Mouse (Mus musculus) E14TG2a.4 (cell line): ENCODE measurements around the gene Rab4b.

Source experiments
- CTCF ChIP-seq: conservative IDR thresholded peaks from 2 replicates; pipeline ENCODE4 v1.5.1; 2014; ENCODE audit warnings: low read length
- NANOG ChIP-seq: IDR thresholded peaks from 2 replicates; pipeline ENCODE4 v1.6.1; 2014; ENCODE audit warnings: borderline replicate concordance, low read length, mixed read lengths
- POU5F1 ChIP-seq: IDR thresholded peaks from 2 replicates; pipeline ENCODE4 v1.6.1; 2014; ENCODE audit warnings: low read length, borderline replicate concordance

DNA sequence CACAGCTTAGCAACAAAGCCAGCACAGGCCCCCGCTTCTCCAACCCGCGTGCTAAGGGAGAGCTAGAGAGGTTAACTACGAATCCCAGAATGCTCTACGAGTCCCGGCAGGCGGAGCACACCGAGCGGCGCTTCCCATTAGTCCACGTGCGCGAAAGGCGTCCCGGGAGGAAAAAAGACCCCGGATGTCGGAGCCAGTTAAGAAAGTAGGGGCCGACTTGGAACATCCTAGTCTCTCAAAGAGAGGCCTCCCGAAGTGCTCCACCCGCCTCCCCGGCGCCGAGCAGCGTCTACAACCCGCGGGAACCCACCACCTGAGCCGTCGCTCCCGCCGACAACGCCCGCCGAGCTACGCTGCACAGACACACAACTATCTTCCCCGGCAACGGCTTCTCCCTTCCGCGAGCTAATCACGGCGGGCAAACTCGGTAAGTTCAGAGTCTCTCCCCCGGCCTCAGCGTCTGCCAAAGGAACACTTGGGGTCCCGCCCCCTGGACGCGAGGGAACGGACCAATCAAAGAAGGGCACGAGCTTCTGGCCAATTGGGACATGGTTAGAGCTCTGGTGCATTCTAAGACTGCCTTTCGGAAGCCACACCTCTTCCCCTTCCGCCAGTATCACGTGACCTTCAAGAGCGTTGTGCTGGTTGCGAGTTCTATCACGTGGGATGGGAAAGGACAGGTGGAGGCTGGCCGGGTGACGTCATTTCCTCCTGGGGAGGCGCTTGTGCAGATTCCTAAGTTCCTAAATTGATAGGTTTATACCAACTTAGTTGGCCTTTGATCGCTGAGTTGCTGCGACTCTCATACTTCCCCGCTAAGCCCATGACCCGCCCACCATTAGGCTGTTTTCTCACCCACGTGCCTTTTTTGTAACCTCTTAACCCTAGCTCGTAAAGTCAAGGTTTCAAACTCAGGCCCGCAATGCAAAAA lies 17.2 kb upstream of the Rab4b start, which contains the start of the genes BC024978 and Snrpa:
- TF ChIP-seq CTCF, result no peak
- TF ChIP-seq POU5F1, result no peak
- TF ChIP-seq NANOG, result no peak
